Mouse (Mus musculus): ENCODE results near the gene Gm11077.

DNA sequence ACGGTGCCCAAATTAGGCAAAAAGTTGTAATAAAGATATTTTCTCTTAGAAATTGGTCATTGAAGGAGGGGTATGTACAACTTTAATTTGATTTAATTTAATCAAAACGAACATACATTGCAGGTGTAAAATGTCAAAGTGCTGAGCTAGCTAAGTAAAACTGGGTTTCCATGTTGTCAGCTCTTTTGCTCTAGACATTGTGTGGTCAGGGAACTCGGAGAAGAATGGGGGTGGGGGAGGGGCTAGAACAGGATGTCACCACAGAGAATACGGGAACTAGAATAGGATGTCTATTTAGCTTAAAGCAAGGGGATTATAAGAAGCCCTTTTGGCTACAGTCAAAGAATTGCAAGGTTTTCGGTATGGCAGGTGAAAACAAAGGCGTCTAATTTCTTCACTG is 38.2 kb downstream of the Gm11077 start:
- no peak for TF ChIP-seq CTCF (IDR thresholded peaks at IDR 0.05; ENCODE audit: low read depth, low read length)
- TF ChIP-seq POLR2A (IDR thresholded peaks at IDR 0.05; ENCODE audit: borderline replicate concordance, low read depth, low read length): no peak
